Mouse (Mus musculus): ENCODE data around the gene Gm36864. TPM values are rescaled to one million over a fixed set of nuclear protein-coding genes. Genes with fewer than 3 reads are reported as not detected.

The Gm36864 gene
- polyA plus RNA-seq (2012; rRNA removed) = not detected in 2 replicates

DNA sequence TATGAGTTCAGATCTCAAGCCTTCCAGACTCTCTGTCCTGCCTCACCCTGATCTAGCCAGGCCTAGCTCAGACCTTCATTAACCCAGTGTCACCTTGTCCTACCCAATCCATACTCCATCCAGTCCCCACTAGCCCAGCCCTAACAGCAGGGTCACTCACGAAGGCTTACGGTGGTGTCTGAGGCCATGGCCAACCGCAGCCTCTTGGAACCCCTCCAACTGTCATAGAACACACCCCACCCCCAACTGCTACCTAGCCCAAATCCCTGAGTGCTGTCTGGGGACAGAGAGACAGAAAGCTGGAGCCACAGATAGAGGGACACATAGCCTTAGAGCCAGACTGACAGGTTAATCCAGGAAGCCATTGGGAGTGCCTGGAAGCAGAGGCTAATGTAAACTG is at the start of gene Gm36864:
TSS of gene Gm36864 (plus strand) at position 269 of the 400 bp plus-strand sequence.

DNA sequence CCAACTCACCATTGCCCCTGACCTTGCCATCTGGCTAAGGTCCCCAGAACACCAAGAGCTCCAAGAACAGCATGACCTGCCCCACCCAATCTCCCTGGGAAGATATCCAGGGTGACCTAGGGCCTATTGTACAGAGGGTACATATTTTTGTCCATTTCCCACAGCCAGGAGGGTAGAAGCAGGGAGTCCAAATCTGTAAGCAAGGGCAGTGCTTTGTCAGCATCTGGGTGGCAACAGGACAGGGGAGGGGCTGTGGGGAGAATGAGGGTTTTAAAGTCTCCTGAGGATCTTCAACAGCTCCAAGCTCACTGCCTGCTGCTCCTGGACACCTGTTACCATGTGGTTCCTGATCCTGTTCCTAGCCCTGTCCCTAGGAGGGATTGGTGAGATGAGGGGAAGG is 48.0 kb upstream of the Gm36864 start, which contains the start of gene Klk1b24:
TSS of gene Klk1b24 (plus strand) at position 301 of the 400 bp plus-strand sequence.

DNA sequence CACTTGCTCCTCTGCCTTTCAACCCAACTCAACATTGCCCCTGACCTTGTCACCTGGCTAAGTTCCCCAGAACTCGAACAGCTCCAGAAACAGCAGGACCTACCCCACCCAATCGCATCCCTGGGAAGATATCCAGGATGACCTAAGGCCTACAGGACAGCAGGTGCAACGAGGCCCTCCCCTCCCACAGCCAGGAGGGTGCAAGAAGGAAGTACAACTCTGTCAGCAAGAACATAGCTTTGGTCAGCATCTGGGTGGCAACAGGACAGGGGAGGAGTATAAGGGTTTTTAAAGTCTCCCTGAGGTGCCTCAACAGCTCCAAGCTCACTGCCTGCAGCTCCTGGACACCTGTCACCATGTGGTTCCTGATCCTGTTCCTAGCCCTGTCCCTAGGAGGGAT is 38.1 kb upstream of the Gm36864 start, which contains the start of gene Klk1b3:
TSS of gene Klk1b3 (plus strand) at position 301 of the 400 bp plus-strand sequence.

DNA sequence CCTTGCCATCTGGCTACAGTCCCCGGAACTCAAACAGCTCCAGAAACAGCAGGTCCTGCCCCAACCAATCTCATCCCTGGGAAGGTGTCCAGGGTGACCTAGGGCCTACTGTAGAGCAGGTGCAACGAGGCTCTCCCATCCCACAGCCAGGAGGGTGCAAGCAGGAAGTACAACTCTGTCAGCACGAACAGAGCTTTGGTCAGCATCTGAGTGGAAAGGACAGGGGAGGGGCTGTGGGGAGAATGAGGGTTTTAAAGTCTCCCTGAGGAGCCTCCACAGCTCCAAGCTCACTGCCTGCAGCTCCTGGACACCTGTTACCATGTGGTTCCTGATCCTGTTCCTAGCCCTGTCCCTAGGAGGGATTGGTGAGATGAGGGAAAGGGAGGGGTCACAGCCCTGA is 28.8 kb upstream of the Gm36864 start, which contains the start of gene Klk1b4:
TSS of gene Klk1b4 (plus strand) at position 301 of the 400 bp plus-strand sequence.

DNA sequence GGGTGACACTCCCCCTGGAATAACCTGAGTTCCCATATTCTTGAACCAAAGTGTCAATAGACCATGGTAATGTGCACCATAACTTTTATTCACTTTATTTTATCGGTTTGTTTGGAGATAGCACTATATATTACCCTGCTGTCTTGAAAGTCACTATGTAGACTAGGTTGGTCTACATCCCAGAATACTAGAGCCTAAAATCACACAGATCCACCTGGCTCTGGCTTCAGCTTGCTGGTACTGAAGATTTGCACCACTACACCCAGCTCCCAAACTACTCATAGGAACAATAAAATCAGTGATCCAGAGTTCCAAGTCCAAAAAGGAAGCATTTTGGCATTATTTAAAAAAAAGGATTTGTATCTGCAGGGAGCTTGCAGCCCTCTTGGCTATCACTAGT is 20.3 kb upstream of the Gm36864 start, which contains the start of gene Klk1b5:
TSS of gene Klk1b5 (plus strand) at position 301 of the 400 bp plus-strand sequence.

DNA sequence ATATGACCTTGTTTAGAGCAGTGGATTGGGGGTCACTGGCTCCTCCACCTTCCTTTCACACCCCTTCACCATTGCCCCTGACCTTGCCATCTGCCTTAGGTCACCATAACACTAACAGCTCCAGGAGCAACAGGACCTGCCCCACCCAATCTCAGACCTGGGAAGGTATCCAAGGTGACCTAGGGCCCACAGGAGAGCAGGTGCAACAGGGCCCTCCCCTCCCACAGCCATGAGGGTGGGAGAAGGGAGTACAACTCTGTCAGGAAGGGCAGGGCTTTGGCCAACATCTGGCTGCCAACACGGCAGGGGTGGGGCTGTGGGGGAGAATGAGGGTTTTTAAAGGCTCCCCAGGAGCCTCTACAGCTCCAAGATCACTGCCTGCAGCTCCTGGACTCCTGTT is 10.9 kb upstream of the Gm36864 start, which contains the start of gene Klk1:
TSS of gene Klk1 (plus strand) at position 285 of the 400 bp plus-strand sequence.

DNA sequence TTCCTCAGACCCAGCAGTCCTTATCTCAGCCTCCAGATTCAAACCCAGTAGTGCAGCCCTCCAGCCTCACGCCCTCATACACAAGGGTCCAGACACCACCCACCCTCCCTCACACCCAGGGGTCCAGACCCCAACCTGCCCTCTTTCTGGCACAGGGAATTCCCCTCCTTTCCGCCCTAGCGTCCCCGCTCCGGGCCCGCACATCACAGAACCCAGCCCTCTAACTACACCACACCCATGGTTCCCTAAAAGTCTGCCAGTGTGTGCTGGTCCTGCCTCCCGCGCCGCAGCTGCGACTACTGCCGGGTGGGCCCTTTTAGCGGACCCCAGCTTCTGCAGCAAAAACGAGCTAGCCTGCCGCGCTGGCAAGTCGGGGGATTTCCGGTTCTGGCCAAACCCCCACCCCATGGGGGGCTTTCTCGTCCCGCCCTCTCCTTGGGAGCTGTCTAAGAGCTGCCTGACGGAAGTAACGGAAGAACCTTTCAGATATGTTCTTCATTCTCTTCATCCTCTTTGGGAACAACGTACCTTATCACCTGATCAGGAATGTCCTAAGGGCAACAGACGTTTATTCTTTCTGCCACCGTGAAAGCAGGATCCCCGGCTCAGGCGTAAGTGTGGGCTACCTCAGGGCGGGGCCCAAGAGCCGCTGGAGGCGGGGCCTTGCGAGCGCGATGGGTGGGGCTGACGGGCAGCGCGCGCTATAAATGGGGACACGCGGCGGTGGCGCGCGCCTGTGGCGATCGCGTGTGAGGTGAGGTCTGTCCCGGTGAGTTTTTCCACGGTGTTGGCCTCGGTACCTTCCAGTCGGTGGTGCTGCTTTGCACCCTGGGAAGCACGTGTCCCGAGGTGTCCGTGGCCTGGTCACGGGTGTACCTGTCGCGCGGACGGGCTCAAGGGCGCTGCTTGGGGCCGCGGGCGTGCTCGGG is 10.3 kb downstream of the Gm36864 start, which contains the start of the genes 1700028J19Rik and 2410002F23Rik:
TSS of gene 1700028J19Rik (minus strand) at position 641 of the 929 bp plus-strand sequence.
TSS of gene 2410002F23Rik (plus strand) at position 668 of the 929 bp plus-strand sequence.

DNA sequence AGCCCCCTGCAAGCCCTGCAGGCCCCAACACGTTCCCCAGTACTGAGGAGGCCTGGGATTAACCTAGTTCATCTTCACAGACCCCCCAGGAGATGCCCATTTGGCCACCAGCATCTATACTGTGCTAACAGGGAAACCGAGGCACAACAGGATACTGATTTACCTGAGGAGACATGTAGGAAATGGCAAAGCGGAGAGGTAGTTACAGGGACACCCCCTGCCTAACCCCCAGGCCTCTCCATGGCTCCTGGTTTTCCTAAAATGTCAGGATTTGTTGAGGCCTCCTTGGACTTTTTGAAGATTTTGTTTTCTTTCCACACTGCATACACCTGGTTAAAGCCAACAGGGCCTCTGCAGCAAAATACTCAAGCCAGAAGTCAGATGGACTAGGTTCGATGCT is 21.3 kb downstream of the Gm36864 start, which contains the start of gene Acp4:
TSS of gene Acp4 (minus strand) at position 101 of the 400 bp plus-strand sequence.

DNA sequence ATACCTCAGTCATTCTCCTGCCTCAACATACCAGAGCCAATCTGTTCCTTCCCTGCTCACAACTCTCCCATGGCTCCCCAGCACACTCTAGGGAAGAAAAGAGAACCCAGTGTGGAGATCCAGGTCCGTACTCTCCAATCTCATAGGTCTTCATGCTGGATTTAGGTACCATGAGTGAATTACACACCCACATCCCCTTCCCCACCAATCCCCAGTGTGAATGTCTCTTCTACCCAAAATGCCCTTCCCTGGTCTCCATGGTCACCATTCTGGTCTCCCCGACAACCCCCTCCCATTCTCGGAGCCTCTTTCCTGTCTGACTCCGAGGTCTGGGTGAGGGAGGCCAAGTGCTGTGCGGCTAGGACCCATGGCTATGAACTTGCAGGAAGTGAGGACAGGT is 25.2 kb downstream of the Gm36864 start, which contains the start of gene Gm15517:
TSS of gene Gm15517 (plus strand) at position 301 of the 400 bp plus-strand sequence.

Other genes with a start within 250 kb of the Gm36864 start
- gene Klk1b11, start 240.3 kb upstream of the Gm36864 start, polyA plus RNA-seq (2012; rRNA removed) = not detected in 2 replicates
- gene Klk1b26, start 224.0 kb upstream of the Gm36864 start, polyA plus RNA-seq (2012; rRNA removed) = not detected in 2 replicates
- 0.07 and 0.10 TPM in 2 replicates for gene Klk1b27, start 183.9 kb upstream of the Gm36864 start, polyA plus RNA-seq (2012; rRNA removed)
- gene Klk1b21, start 133.8 kb upstream of the Gm36864 start, polyA plus RNA-seq (2012; rRNA removed) = not detected in 2 replicates
- gene Klk1b22, start 123.5 kb upstream of the Gm36864 start, polyA plus RNA-seq (2012; rRNA removed) = not detected in 2 replicates
- gene Klk1b16, start 99.4 kb upstream of the Gm36864 start, polyA plus RNA-seq (2012; rRNA removed) = not detected in 2 replicates
- gene Klk1b24, start 47.9 kb upstream of the Gm36864 start, polyA plus RNA-seq (2012; rRNA removed) = not detected in 2 replicates
- gene Klk1b3, start 38.0 kb upstream of the Gm36864 start, polyA plus RNA-seq (2012; rRNA removed) = not detected in 2 replicates
- 0.13 and 0.50 TPM in 2 replicates for gene Klk1b4, start 28.7 kb upstream of the Gm36864 start, polyA plus RNA-seq (2012; rRNA removed)
- gene Klk1b5, start 20.2 kb upstream of the Gm36864 start, polyA plus RNA-seq (2012; rRNA removed) = not detected in 2 replicates
- gene Klk1, start 10.8 kb upstream of the Gm36864 start, polyA plus RNA-seq (2012; rRNA removed) = 0.08 and 0.67 TPM in 2 replicates
- 0.71 TPM in 2 replicates for gene 1700028J19Rik, start 10.5 kb downstream of the Gm36864 start, polyA plus RNA-seq (2012; rRNA removed)
- gene 2410002F23Rik, start 10.5 kb downstream of the Gm36864 start, polyA plus RNA-seq (2012; rRNA removed) = 33.2 and 37.0 TPM in 2 replicates
- gene Acp4, start 21.2 kb downstream of the Gm36864 start, polyA plus RNA-seq (2012; rRNA removed) = not detected in 2 replicates
- gene Gm15517, start 25.3 kb downstream of the Gm36864 start, polyA plus RNA-seq (2012; rRNA removed) = not detected in 2 replicates
- gene Clec11a, start 70.7 kb downstream of the Gm36864 start, polyA plus RNA-seq (2012; rRNA removed) = 0.78 and 0.94 TPM in 2 replicates
- gene Shank1, start 74.1 kb downstream of the Gm36864 start, polyA plus RNA-seq (2012; rRNA removed) = 0.02 and 0.04 TPM in 2 replicates
- 0.02 and 0.04 TPM in 2 replicates for gene Syt3, start 147.9 kb downstream of the Gm36864 start, polyA plus RNA-seq (2012; rRNA removed)
- 0.19 and 0.22 TPM in 2 replicates for gene 1700008O03Rik, start 149.6 kb downstream of the Gm36864 start, polyA plus RNA-seq (2012; rRNA removed)
- gene Lrrc4b, start 192.8 kb downstream of the Gm36864 start, polyA plus RNA-seq (2012; rRNA removed) = 0.02 TPM in 1 of 2 replicates, not detected in the other
- gene Aspdh, start 229.2 kb downstream of the Gm36864 start, polyA plus RNA-seq (2012; rRNA removed) = 52.0 and 53.0 TPM in 2 replicates
- 121 and 139 TPM in 2 replicates for gene Josd2, start 231.8 kb downstream of the Gm36864 start, polyA plus RNA-seq (2012; rRNA removed)

All from liver, embryonic 18 days (tissue).